Mouse (Mus musculus) stomach, postnatal 0 days (tissue): ENCODE measurements around the gene Nbea.

ENCODE experiments used
- CTCF ChIP-seq: IDR thresholded peaks from 2 replicates; pipeline ENCODE4 v1.5.1; 2016; ENCODE audit warnings: antibody characterized with exemption, low read depth, mild to moderate bottlenecking, moderate library complexity
- EP300 ChIP-seq: optimal IDR thresholded peaks from 2 replicates; pipeline ENCODE3; 2016; ENCODE audit warnings: antibody characterized with exemption

GRCm38 (mm10) chr3:55927343-55927742, 256.2 kb downstream of the Nbea start:
- TF ChIP-seq CTCF (no peak), EP300 (no peak)
